In genomic region chr11:32814286-32814685, GRCm38 (mm10) we compare ENCODE assay signal across 21 mouse cellular contexts. TPM values are rescaled to one million over a fixed set of nuclear protein-coding genes. Genes with fewer than 3 reads are reported as not detected.
A peak's percentile ranks its signal among the peaks of the same experiment; 100 is the strongest.
DNase-seq lines count a peak whose midpoint lies in the region.
"Had no signal": no experiment of that assay in that cellular context is flagged by ENCODE, and none has a peak within 500 bp of the region (broad histone marks: within the 10 kb centered on the region; RNA-seq: fewer than 3 reads in every experiment).

No protein-coding gene starts in this region.

- DNase-seq in layer of hippocampus, adult 18-20 months (ENCODE audit: low spot score in 2 of 2) = peak; percentile 45 to 77
- no peak for DNase-seq in layer of hippocampus, adult 9-10 months (ENCODE audit: low spot score)
- DNase-seq in right cerebral cortex, adult 2 months (ENCODE audit: low spot score in 2 of 2) = peak; percentile 35 to 48
- DNase-seq in right cerebral cortex, postnatal 4 days = no peak
- DNase-seq in left cerebral cortex, adult 9 months (ENCODE audit: low spot score in 2 of 2) = peak; percentile 15 to 31
- no peak for DNase-seq in ovary, adult 18-20 months (ENCODE audit: low spot score)
- DNase-seq in adrenal gland, adult 8-10 months = no peak
- DNase-seq: adrenal gland, adult 2 months; cerebellum, adult 18-20 months; cerebellum, postnatal 14 days; gastrocnemius, postnatal 14 days; heart, adult 18-20 months; heart, postnatal 14 days; kidney, adult 9 months; kidney, postnatal 25 days; liver; lung, postnatal 36 days; midbrain, embryonic 14.5 days; thymus, postnatal 25 days had no signal

RNA-seq across cellular contexts. Expression of gene Smim23, which starts 10.1 kb away (rescaled TPM):
- not detected for total RNA-seq in layer of hippocampus, adult 18-20 months (2021)
- not detected for total RNA-seq in adrenal gland, adult 8-10 months (2022)
- total RNA-seq: adrenal gland, adult 2 months; gastrocnemius, postnatal 14 days; heart, adult 18-20 months; heart, postnatal 14 days; hindbrain, postnatal 0 days; MEL had no signal

Comparison
In these comparisons a context has a peak if more than half of its experiments do, and no peak if none do; other contexts are left out.
1. DNase-seq: peak in layer of hippocampus, adult 18-20 months (2 of 2), right cerebral cortex, adult 2 months (2 of 2) and left cerebral cortex, adult 9 months (2 of 2); none in layer of hippocampus, adult 9-10 months (single experiment), right cerebral cortex, postnatal 4 days (single experiment), ovary, adult 18-20 months (single experiment) and adrenal gland, adult 8-10 months (single experiment).